Mouse (Mus musculus) liver, adult 2 months (tissue): ENCODE data around the gene Prpf18. TPM values are rescaled to one million over a fixed set of nuclear protein-coding genes. Genes with fewer than 3 reads are reported as not detected.
"Not testable (repeated sequence)": the region's sequence is repeated elsewhere in the genome, so short reads cannot be mapped to it uniquely, and the experiment has no call there.

Experiments
- DNase-seq: peaks from one replicate; pipeline ENCODE4 v3.0.0-alpha.2; 2011; ENCODE audit warnings: low read depth, low spot score; ENCODE audit errors: extremely low read depth
- H3K27ac ChIP-seq: fragments of 200-500 bp; replicated peaks from 2 replicates; pipeline ENCODE4 v1.5.1; 2012; ENCODE audit warnings: low read depth, mild to moderate bottlenecking, control low read depth, inconsistent platforms, low read length; ENCODE audit not compliant: insufficient read depth
- H3K27me3 ChIP-seq: fragments of 200-500 bp; 2 replicates; pipeline ENCODE4 v1.6.1; 2012; ENCODE audit warnings: mild to moderate bottlenecking, moderate library complexity, low read length, inconsistent platforms; ENCODE audit not compliant: control insufficient read depth, insufficient read depth
- H3K36me3 ChIP-seq: fragments of 200-500 bp; 2 replicates; pipeline ENCODE4 v1.6.1; 2012; ENCODE audit warnings: low read length, inconsistent platforms; ENCODE audit not compliant: control insufficient read depth, insufficient read depth
- H3K4me1 ChIP-seq: fragments of 200-500 bp; 2 replicates; pipeline ENCODE4 v1.6.1; 2011; ENCODE audit warnings: low read length; ENCODE audit not compliant: control insufficient read depth, insufficient read depth
- H3K4me3 ChIP-seq: fragments of 200-500 bp; 2 replicates; pipeline ENCODE4 v1.5.1; 2011; ENCODE audit warnings: low read depth, mild to moderate bottlenecking, control low read depth, low read length, moderate library complexity; ENCODE audit not compliant: insufficient read depth
- H3K79me2 ChIP-seq: fragments of 200-500 bp; 2 replicates; pipeline ENCODE4 v1.6.1; 2012; ENCODE audit warnings: inconsistent platforms, mild to moderate bottlenecking, low read length, moderate library complexity; ENCODE audit not compliant: control insufficient read depth, insufficient read depth
- H3K9ac ChIP-seq: fragments of 200-500 bp; 2 replicates; pipeline ENCODE4 v1.6.1; 2012; ENCODE audit warnings: low read depth, mild to moderate bottlenecking, control low read depth, inconsistent platforms, low read length
- CTCF ChIP-seq: fragments of 200-500 bp; IDR thresholded peaks from 2 replicates; pipeline ENCODE4 v1.5.1; 2011; ENCODE audit warnings: low read depth, low read length, control low read depth
- POLR2A ChIP-seq: fragments of 200-500 bp; IDR thresholded peaks from 2 replicates; pipeline ENCODE4 v1.6.1; 2011; ENCODE audit warnings: low read length, control low read depth; ENCODE audit not compliant: insufficient read depth; ENCODE audit errors: extremely low read depth
- WGBS: fragments of 180-500 bp; shearing (Covaris S2); methylation state at CpG from one replicate; pipeline ENCODE4 v1.1.7; 2018; 5-methylcytosine and 5-hydroxymethylcytosine counted together
- polyA plus RNA-seq: library from polyadenylated mRNA; depleted of rRNA; stranded (reverse); fragments of >200 nt; gene quantifications from 2 replicates; pipeline ENCODE4 v1.2.3, GENCODE M21; 2012
- total RNA-seq: library from RNA; depleted of rRNA; stranded (reverse); fragments of >200 nt; gene quantifications from 2 replicates; pipeline ENCODE4 v1.2.3, GENCODE M21; 2014

Prpf18 gene
- total and polyA plus RNA-seq, 2 experiments, result 7.8 to 40.9 TPM

DNA sequence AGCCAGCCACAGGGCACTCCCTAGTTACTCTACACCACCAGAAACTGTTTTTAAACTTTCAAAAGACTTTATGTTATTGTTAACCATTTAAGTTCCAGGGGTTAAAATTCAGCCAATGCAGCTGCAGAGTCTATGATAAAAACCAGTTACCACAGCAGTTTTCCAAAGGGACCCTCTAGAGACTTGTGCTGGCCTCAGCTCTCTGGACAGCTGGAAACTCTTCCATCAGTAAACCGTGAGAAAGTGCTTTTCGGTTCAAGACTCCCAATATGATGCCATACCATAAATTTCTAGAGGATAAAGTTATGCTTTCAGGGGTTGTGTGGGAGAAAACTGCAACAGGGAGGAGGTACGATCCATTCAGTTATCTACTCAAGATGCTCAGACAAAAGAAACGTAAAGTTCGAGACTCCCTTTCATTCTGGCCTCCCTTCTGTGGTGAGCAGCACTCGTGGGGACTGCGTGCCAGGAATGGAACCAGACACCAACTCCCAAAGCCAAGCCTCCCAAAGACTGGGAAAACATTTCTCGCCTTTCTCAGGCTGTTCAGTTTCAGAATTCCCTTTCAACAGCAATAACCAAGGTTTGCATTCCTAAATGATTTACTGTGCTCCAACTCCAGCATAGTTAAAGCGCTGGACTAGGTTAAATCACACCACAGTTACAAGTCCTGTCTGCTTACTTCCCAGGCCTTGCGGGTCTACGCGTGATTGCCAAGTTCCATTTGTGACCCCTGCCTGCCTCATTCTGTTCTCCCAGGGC, 31.1 kb downstream of the Prpf18 start:
- TF ChIP-seq CTCF, result no peak
- TF ChIP-seq POLR2A, result no peak
- WGBS, result 86% methylated on average over 12 of the region's 12 CpGs
- Histone ChIP-seq H3K9ac (no peak overlapping the region), H3K27ac (no peak overlapping the region), H3K36me3 (peaks cover 18% of the 10 kb centered on the region), H3K4me1 (no peaks in the 10 kb centered on the region), H3K4me3 (no peak overlapping the region), H3K79me2 (no peaks in the 10 kb centered on the region), H3K27me3 (no peaks in the 10 kb centered on the region)
- DNase-seq, result no peak

DNA sequence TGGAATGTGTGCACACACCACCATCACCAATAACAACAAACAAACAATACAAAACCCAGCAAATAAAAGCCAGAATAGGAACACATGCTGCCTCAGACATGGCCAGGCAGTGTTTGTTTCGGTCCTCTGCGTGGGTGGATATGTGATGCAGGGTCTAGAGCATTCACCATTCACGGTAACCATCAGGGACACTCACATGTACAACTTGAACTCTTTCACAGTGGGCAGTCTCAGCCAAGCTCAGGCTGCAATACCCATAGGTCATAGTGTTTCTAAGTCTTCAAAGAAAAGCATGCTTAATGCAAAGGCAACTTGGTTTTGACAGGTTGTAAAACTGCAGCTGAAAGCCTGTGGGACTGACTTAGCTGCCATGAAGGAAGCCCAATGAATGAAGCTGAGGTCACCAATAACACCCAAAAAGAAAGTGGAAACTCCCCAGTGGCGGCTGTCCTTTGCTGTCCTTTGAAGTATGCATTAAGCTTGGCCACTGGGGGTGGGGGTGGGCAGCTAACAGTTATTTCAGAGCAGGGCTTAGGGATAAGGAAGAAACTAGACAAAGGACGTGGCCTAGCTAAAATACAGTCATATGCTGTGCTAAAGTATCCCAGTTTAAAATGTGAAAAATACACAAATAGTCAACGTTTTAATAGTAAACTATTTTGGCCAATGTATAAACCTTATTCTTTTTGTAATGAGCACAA, 31.9 kb downstream of the Prpf18 start:
- WGBS, result 61% methylated on average over 6 of the region's 6 CpGs
- no peak overlapping the region for H3K4me3 ChIP-seq
- no peaks in the 10 kb centered on the region for H3K79me2 ChIP-seq
- H3K36me3 ChIP-seq, result peaks cover 18% of the 10 kb centered on the region
- no peak for DNase-seq
- no peaks in the 10 kb centered on the region for H3K27me3 ChIP-seq
- H3K4me1 ChIP-seq, result no peaks in the 10 kb centered on the region
- H3K9ac ChIP-seq, result no peak overlapping the region
- no peak overlapping the region for H3K27ac ChIP-seq
- TF ChIP-seq CTCF, result no peak
- no peak for TF ChIP-seq POLR2A

DNA sequence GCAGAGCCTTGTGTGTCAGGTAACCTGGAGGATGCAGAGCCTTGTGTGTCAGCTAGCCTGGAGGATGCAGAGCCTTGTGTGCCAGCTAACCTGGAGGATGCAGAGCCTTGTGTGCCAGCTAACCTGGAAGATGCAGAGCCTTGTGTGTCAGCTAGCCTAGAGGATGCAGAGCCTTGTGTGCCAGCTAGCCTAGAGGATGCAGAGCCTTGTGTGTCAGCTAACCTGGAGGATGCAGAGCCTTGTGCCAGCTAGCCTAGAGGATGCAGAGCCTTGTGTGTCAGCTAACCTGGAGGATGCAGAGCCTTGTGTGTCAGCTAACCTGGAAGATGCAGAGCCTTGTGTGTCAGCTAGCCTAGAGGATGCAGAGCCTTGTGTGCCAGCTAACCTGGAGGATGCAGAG, 32.8 kb downstream of the Prpf18 start:
- not testable (repeated sequence) for H3K4me1 ChIP-seq, DNase-seq, H3K36me3 ChIP-seq, H3K27me3 ChIP-seq, H3K27ac ChIP-seq, H3K9ac ChIP-seq, H3K4me3 ChIP-seq, H3K79me2 ChIP-seq

DNA sequence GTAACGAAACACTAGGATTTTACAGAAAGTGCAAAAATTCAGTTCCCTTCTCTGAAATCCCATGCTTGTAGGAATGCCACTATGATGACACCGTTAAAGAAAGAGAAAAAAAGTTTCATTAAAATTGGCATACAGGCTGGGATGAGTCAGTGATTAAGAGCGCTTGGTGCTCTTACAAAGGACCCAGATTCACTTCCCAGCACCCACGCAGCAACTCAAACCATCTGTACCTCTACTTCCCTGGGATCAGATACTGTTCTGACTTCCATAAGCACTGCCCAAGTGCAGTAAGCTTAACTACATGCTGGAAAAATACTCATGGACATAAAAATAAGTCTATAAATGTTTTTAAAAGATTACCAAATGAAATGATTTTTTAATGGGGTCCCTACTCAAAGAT, 34.9 kb downstream of the Prpf18 start:
- Histone ChIP-seq H3K9ac (no peak overlapping the region), H3K4me1 (no peaks in the 10 kb centered on the region), H3K4me3 (no peak overlapping the region), H3K79me2 (no peaks in the 10 kb centered on the region), H3K36me3 (no peaks in the 10 kb centered on the region; the same call in 1 of the 2 replicates), H3K27me3 (no peaks in the 10 kb centered on the region), H3K27ac (no peak overlapping the region)
- WGBS, result 88% methylated on average over 4 of the region's 4 CpGs
- DNase-seq, result no peak
- TF ChIP-seq POLR2A (no peak), CTCF (no peak)

DNA sequence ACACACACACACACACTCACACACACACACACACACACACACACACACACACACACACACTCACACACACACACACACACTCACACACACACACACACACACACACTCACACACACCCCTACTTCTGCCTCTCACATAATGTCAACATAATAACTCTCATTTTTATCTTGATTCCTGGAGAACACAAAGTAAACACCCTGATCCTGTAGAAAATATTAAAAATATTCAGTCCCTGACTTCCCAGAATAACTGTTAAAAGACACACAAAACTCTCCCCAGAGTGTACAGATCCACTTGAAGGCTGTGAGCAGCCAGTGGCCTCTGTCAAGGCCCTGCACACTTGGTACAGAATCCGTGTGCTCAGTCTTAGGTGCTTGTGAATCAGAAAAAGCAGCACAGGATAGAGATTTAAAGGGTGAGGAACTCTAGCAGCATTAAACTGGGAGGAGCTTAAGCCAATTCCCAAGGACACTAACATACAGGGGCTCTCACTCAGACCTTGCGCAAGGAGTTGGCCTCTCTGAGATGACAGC, 36.8 kb downstream of the Prpf18 start:
- TF ChIP-seq POLR2A (no peak), CTCF (no peak)
- H3K79me2 ChIP-seq, result no peaks in the 10 kb centered on the region
- H3K36me3 ChIP-seq, result no peaks in the 10 kb centered on the region; the same call in 1 of the 2 replicates
- H3K27ac ChIP-seq, result no peak overlapping the region
- no peak overlapping the region for H3K9ac ChIP-seq
- DNase-seq, result no peak
- no peak overlapping the region for H3K4me3 ChIP-seq
- no peaks in the 10 kb centered on the region for H3K27me3 ChIP-seq
- 92% methylated on average over 2 of the region's 2 CpGs for WGBS
- H3K4me1 ChIP-seq, result no peaks in the 10 kb centered on the region

DNA sequence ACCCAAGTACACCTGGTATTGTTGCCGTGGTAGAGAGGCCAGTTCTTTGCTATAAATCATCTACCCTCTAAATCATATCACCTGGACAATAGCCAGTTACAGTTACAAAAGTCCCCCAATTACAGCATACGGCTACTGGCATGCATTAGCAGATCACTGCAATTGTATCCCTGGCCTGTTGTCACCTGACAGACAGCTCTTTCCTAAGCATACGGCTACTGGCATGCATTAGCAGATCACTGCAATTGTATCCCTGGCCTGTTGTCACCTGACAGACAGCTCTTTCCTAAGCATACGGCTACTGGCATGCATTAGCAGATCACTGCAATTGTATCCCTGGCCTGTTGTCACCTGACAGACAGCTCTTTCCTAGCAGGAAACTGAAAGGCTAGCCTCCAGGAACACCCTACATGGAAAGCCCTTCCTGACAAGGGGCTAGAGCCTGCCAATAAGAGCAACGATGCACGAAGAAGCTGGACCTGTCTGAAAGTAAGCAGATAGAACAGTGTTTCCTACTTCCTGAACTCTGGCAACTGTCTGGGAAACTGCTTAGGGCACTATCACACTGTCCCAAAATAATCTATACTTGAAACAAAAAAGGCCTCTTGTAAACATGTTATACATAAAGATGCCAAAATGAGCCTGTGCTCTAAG, 37.5 kb downstream of the Prpf18 start:
- H3K9ac ChIP-seq, DNase-seq, H3K36me3 ChIP-seq, H3K27me3 ChIP-seq, H3K79me2 ChIP-seq, H3K4me1 ChIP-seq, H3K27ac ChIP-seq, H3K4me3 ChIP-seq: not testable (repeated sequence)
- 67% methylated on average over 6 of the region's 6 CpGs for WGBS
